Mouse (Mus musculus): ENCODE measurements around the gene Trim41. TPM values are rescaled to one million over a fixed set of nuclear protein-coding genes. Genes with fewer than 3 reads are reported as not detected.
"Not testable (repeated sequence)": the region's sequence is repeated elsewhere in the genome, so short reads cannot be mapped to it uniquely, and the experiment has no call there.

The Trim41 gene
- polyA plus RNA-seq, 1 experiment from 2014 or later: 6.1 TPM

DNA sequence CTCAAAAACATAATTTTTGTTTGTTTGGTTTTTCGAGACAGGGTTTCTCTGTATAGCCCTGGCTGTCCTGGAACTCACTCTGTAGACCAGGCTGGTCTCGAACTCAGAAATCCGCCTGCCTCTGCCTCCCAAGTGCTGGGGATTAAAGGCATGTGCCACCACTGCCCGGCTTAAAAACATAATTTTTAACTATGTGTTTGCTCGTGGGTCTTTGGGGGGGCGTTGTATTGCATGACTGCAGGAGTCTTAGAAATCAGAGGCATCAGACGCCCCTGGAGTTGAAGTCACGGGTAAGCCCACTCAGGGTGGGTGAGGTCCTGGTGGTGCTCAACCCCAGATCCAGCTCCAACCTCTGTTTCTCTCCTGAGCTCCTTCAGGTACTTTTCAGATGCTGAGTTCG lies 25.3 kb downstream of the Trim41 start:
- 86% methylated on average over 9 of the region's 9 CpGs for WGBS
- H3K9ac ChIP-seq (ENCODE audit: low read depth, low read length); H3K4me2 ChIP-seq (replicated peaks; ENCODE audit: low read depth, low read length); ATAC-seq (ENCODE audit: low FRiP score, low TSS enrichment); H3K27ac ChIP-seq (ENCODE audit: low read depth, low read length); H3K4me1 ChIP-seq (ENCODE audit: control insufficient read depth, insufficient read depth, low read length); H3K9me3 ChIP-seq (ENCODE audit: control insufficient read depth, low read length); H3K4me3 ChIP-seq (ENCODE audit: low read length); H3K36me3 ChIP-seq (ENCODE audit: control insufficient read depth, insufficient read depth, low read length); H3K27me3 ChIP-seq (ENCODE audit: control insufficient read depth, insufficient read depth, low read length): not testable (repeated sequence)

DNA sequence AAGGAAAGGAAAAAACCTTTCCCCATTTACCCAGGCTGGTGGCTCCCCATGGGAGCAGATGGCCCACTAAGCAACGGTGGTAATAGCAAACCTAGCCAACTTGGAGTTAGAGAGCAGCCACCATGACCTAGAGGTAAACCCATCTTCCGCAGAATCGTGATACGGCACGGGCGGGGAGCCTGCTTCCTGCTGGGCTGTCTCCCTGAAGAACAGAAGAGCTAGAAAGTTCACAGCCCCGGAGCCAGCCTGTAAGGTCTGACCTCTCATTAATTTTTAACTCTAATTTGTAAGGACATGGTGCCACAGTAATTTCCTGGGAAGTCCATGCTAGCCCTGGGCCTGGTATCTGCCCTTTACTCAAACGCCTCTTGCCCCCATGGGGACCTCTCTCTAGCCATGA lies 26.2 kb downstream of the Trim41 start:
- Histone ChIP-seq H3K27me3 (ENCODE audit: control insufficient read depth, insufficient read depth, low read length) (no peaks in the 10 kb centered on the region), H3K4me1 (ENCODE audit: control insufficient read depth, insufficient read depth, low read length) (no peaks in the 10 kb centered on the region), H3K9me3 (ENCODE audit: control insufficient read depth, low read length) (no peaks in the 10 kb centered on the region), H3K36me3 (ENCODE audit: control insufficient read depth, insufficient read depth, low read length) (no peaks in the 10 kb centered on the region), H3K27ac (ENCODE audit: low read depth, low read length) (no peak overlapping the region), H3K4me3 (ENCODE audit: low read length) (no peak overlapping the region), H3K4me2 (replicated peaks; ENCODE audit: low read depth, low read length) (no peak overlapping the region), H3K9ac (ENCODE audit: low read depth, low read length) (no peak overlapping the region)
- 52% methylated on average over 8 of the region's 8 CpGs for WGBS
- ATAC-seq (ENCODE audit: low FRiP score, low TSS enrichment): 0 out of 2 replicates have a peak, but pooled peaks have one; percentile 4

- peak; percentile 58; the same call in 1 of the 2 replicates for ATAC-seq (ENCODE audit: low FRiP score, low TSS enrichment)
- Histone ChIP-seq H3K9ac (ENCODE audit: low read depth, low read length) (no peak overlapping the region), H3K4me3 (ENCODE audit: low read length) (peak overlapping the region; percentile 16; the same call in 1 of the 2 replicates), H3K4me2 (replicated peaks; ENCODE audit: low read depth, low read length) (peak overlapping the region; percentile 35), H3K9me3 (ENCODE audit: control insufficient read depth, low read length) (no peaks in the 10 kb centered on the region), H3K27ac (ENCODE audit: low read depth, low read length) (no peak overlapping the region), H3K36me3 (ENCODE audit: control insufficient read depth, insufficient read depth, low read length) (no peaks in the 10 kb centered on the region), H3K4me1 (ENCODE audit: control insufficient read depth, insufficient read depth, low read length) (no peaks in the 10 kb centered on the region), H3K27me3 (ENCODE audit: control insufficient read depth, insufficient read depth, low read length) (no peaks in the 10 kb centered on the region)
- 20% methylated on average over 20 of the region's 20 CpGs for WGBS
Observed at GRCm38 (mm10) chr11:48789973-48790823, 27.0 kb downstream of the Trim41 start.

DNA sequence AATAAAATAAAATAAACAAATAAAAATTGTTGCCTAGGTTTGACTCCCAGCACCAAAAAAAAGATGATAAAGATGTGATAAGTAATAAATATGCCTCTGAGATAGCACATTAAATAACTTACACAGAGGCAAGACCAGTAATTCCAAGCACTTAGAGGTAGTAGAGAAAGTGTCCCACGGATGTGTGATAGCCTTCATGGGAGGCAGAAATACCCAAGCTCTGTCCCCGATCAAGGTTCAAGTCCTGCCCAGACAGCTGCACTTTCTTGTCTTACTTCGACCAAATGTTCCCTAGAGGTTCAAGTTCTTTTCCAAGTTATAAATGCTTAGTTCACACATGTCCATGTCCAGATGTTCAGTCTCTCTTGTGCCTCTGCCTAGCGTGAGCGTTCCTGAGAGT lies 27.9 kb downstream of the Trim41 start:
- Histone ChIP-seq H3K4me2 (replicated peaks; ENCODE audit: low read depth, low read length) (no peak overlapping the region), H3K9ac (ENCODE audit: low read depth, low read length) (no peak overlapping the region), H3K36me3 (ENCODE audit: control insufficient read depth, insufficient read depth, low read length) (no peaks in the 10 kb centered on the region), H3K9me3 (ENCODE audit: control insufficient read depth, low read length) (no peaks in the 10 kb centered on the region), H3K4me1 (ENCODE audit: control insufficient read depth, insufficient read depth, low read length) (no peaks in the 10 kb centered on the region), H3K4me3 (ENCODE audit: low read length) (no peak overlapping the region), H3K27ac (ENCODE audit: low read depth, low read length) (no peak overlapping the region), H3K27me3 (ENCODE audit: control insufficient read depth, insufficient read depth, low read length) (no peaks in the 10 kb centered on the region)
- 85% methylated on average over 5 of the region's 5 CpGs for WGBS
- no peak for ATAC-seq (ENCODE audit: low FRiP score, low TSS enrichment)

DNA sequence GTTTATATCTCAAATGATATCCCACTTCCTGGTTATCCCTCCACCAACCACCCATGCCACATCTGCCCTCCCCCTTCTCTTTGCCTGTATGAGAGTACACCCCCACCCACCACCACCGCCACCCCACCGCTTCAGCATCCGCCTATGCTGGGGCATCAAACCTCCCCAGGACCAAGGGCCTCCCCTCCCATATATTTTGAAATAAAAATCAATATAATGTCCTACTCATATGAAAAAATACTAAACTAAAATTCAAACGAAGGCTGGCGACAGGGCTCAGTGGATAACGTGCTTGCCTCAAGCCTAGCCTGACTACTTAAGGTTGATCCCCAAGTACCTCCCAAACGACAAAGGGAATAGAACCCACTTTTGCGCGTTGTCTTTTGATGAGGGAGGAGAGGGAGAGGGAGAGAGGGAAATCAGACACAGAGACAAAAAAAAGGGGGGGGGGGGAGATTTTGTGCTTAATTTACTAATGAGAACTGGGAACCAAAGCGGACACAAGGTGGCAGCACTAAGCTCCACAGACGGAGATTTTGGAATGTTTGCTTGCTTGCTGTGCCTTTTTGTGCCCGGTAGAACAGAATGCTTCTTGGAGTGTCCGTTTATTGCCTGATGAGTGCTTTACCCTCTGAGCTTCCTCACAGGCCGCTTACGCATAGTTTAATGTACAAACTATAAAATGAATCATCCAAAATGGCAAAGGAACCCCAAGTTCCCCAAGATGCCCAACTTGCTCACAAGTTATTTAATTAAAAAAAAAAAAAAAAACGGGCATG lies 28.7 kb downstream of the Trim41 start:
- H3K4me1 ChIP-seq (ENCODE audit: control insufficient read depth, insufficient read depth, low read length): no peaks in the 10 kb centered on the region
- 8% methylated on average over 16 of the region's 16 CpGs for WGBS
- no peaks in the 10 kb centered on the region for H3K36me3 ChIP-seq (ENCODE audit: control insufficient read depth, insufficient read depth, low read length)
- ATAC-seq (ENCODE audit: low FRiP score, low TSS enrichment): no peak
- H3K4me2 ChIP-seq (replicated peaks; ENCODE audit: low read depth, low read length): peak overlapping the region; percentile 47
- peak overlapping the region; percentile 40 for H3K9ac ChIP-seq (ENCODE audit: low read depth, low read length)
- H3K27me3 ChIP-seq (ENCODE audit: control insufficient read depth, insufficient read depth, low read length): no peaks in the 10 kb centered on the region
- no peak overlapping the region for H3K27ac ChIP-seq (ENCODE audit: low read depth, low read length)
- H3K4me3 ChIP-seq (ENCODE audit: low read length): peak overlapping the region; percentile 28
- no peaks in the 10 kb centered on the region for H3K9me3 ChIP-seq (ENCODE audit: control insufficient read depth, low read length)

- Histone ChIP-seq H3K36me3 (ENCODE audit: control insufficient read depth, insufficient read depth, low read length) (no peaks in the 10 kb centered on the region), H3K4me1 (ENCODE audit: control insufficient read depth, insufficient read depth, low read length) (no peaks in the 10 kb centered on the region), H3K4me2 (replicated peaks; ENCODE audit: low read depth, low read length) (peak overlapping the region; percentile 47), H3K27ac (ENCODE audit: low read depth, low read length) (no peak overlapping the region), H3K9me3 (ENCODE audit: control insufficient read depth, low read length) (no peaks in the 10 kb centered on the region), H3K4me3 (ENCODE audit: low read length) (peak overlapping the region; percentile 28), H3K27me3 (ENCODE audit: control insufficient read depth, insufficient read depth, low read length) (no peaks in the 10 kb centered on the region), H3K9ac (ENCODE audit: low read depth, low read length) (no peak overlapping the region)
- WGBS: 49% methylated on average over 10 of the region's 10 CpGs
- ATAC-seq (ENCODE audit: low FRiP score, low TSS enrichment): peak; percentile 47
Observed at GRCm38 (mm10) chr11:48787455-48788211, 29.5 kb downstream of the Trim41 start.

GRCm38 (mm10) chr11:48782243-48782642 lies 34.9 kb downstream of the Trim41 start:
- Histone ChIP-seq H3K4me1 (ENCODE audit: control insufficient read depth, insufficient read depth, low read length) (no peaks in the 10 kb centered on the region), H3K9me3 (ENCODE audit: control insufficient read depth, low read length) (no peaks in the 10 kb centered on the region), H3K27me3 (ENCODE audit: control insufficient read depth, insufficient read depth, low read length) (no peaks in the 10 kb centered on the region), H3K4me2 (replicated peaks; ENCODE audit: low read depth, low read length) (no peak overlapping the region), H3K9ac (ENCODE audit: low read depth, low read length) (no peak overlapping the region), H3K4me3 (ENCODE audit: low read length) (no peak overlapping the region), H3K36me3 (ENCODE audit: control insufficient read depth, insufficient read depth, low read length) (no peaks in the 10 kb centered on the region), H3K27ac (ENCODE audit: low read depth, low read length) (no peak overlapping the region)
- 84% methylated on average over 4 of the region's 4 CpGs for WGBS
- no peak for ATAC-seq (ENCODE audit: low FRiP score, low TSS enrichment)

DNA sequence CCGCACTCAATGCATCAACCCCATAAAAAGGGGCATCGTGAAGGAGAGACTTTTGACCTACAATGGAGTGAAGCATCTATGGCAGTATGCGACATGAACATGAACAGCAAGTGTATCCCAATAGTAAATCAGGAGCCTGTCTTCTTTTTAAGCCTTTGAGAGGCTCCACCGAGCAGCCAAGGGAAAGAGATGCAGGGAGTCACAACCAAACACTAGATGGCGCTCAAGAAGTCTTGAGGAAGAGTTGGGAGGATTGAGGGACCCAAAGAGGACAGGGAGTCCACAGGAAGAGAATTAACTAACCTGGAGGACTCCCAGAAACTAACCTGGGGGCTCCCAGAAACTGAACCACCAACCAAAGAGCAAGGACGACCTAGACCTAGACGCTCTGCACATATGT lies 37.7 kb downstream of the Trim41 start:
- Histone ChIP-seq H3K4me2 (replicated peaks; ENCODE audit: low read depth, low read length) (no peak overlapping the region), H3K27me3 (ENCODE audit: control insufficient read depth, insufficient read depth, low read length) (no peaks in the 10 kb centered on the region), H3K36me3 (ENCODE audit: control insufficient read depth, insufficient read depth, low read length) (no peaks in the 10 kb centered on the region), H3K4me1 (ENCODE audit: control insufficient read depth, insufficient read depth, low read length) (no peaks in the 10 kb centered on the region), H3K27ac (ENCODE audit: low read depth, low read length) (no peak overlapping the region), H3K9me3 (ENCODE audit: control insufficient read depth, low read length) (no peaks in the 10 kb centered on the region), H3K4me3 (ENCODE audit: low read length) (no peak overlapping the region), H3K9ac (ENCODE audit: low read depth, low read length) (no peak overlapping the region)
- 39% methylated on average over 7 of the region's 7 CpGs for WGBS
- no peak for ATAC-seq (ENCODE audit: low FRiP score, low TSS enrichment)

Data from kidney, embryonic 14.5 days (tissue).